Mouse (Mus musculus): ENCODE measurements around the gene Gm2075. TPM values are rescaled to one million over a fixed set of nuclear protein-coding genes. Genes with fewer than 3 reads are reported as not detected.
"Not testable (repeated sequence)": the region's sequence is repeated elsewhere in the genome, so short reads cannot be mapped to it uniquely, and the experiment has no call there.

The Gm2075 gene
- total RNA-seq (2012; rRNA removed) = not detected in 2 replicates

DNA sequence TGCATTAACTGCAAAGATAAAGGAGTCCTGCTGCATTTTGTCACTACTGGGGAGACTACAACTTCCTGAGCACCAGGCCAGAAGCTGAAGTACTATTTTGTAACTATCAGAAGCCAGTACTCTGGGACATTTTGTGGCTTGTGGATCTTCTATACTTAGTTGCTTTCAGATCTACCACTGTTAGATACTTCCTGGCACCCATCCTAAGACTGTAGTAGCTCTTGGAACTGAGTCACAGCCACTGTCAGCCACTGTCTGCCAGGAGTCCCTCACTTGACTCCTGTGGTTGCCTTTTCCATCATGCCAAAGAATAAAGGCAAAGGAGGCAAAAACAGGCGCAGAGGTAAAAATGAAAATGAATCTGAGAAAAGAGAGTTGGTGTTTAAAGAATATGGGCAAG lies at the start of gene Gm2075:
Gene Gm2075 (plus strand): TSS at position 301 of the 400 bp plus-strand sequence.
- in situ Hi-C loops (cut with MboI; ENCODE audit: low sequenced_read_pairs in 2 of 2, unreplicated experiment in 2 of 2); H3K9me3 ChIP-seq (ENCODE audit: control insufficient read depth, insufficient read depth, low read depth, low read length); H3K4me3 ChIP-seq (ENCODE audit: insufficient read depth in 1 of 2, low read depth in 1 of 2, low read length in 2 of 2, poor library complexity in 1 of 2, severe bottlenecking in 1 of 2); H3K9ac ChIP-seq (ENCODE audit: insufficient read depth, low read depth, low read length, poor library complexity, severe bottlenecking); H3K27ac ChIP-seq (ENCODE audit: insufficient read depth, low read depth, low read length, poor library complexity, severe bottlenecking); H3K4me1 ChIP-seq (ENCODE audit: control insufficient read depth in 2 of 2, insufficient read depth in 2 of 2, low read length in 2 of 2, poor library complexity in 1 of 2); H3K36me3 ChIP-seq (ENCODE audit: control insufficient read depth, insufficient read depth, low read length, poor library complexity, severe bottlenecking); DNase-seq (ENCODE audit: low read depth, low spot score): not testable (repeated sequence)

DNA sequence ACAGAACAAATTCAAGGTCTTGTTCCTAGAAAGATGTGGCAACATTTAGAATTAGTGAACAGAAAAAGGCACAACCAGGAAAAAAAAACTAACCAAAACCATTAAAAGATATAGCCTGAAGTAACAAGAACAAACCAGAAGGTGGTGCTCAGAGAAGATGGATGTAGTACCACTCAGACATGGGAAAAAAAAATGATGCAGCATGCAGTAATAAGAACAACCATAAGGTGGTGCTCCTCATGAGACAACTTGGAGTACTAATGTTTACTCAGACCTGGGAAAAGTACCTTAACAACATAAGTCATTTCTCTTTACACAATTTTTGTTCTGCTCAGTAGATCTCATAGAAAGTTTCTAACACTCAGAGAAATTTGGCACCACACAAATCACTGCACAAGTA lies 27.6 kb upstream of the Gm2075 start:
- H3K9ac ChIP-seq (ENCODE audit: insufficient read depth, low read depth, low read length, poor library complexity, severe bottlenecking); H3K36me3 ChIP-seq (ENCODE audit: control insufficient read depth, insufficient read depth, low read length, poor library complexity, severe bottlenecking); in situ Hi-C loops (cut with MboI; ENCODE audit: low sequenced_read_pairs in 2 of 2, unreplicated experiment in 2 of 2); H3K9me3 ChIP-seq (ENCODE audit: control insufficient read depth, insufficient read depth, low read depth, low read length); H3K27ac ChIP-seq (ENCODE audit: insufficient read depth, low read depth, low read length, poor library complexity, severe bottlenecking); H3K4me1 ChIP-seq (ENCODE audit: control insufficient read depth in 2 of 2, insufficient read depth in 2 of 2, low read length in 2 of 2, poor library complexity in 1 of 2); H3K4me3 ChIP-seq (ENCODE audit: insufficient read depth in 1 of 2, low read depth in 1 of 2, low read length in 2 of 2, poor library complexity in 1 of 2, severe bottlenecking in 1 of 2): not testable (repeated sequence)
- DNase-seq (ENCODE audit: low read depth, low spot score) = peak; percentile 4

DNA sequence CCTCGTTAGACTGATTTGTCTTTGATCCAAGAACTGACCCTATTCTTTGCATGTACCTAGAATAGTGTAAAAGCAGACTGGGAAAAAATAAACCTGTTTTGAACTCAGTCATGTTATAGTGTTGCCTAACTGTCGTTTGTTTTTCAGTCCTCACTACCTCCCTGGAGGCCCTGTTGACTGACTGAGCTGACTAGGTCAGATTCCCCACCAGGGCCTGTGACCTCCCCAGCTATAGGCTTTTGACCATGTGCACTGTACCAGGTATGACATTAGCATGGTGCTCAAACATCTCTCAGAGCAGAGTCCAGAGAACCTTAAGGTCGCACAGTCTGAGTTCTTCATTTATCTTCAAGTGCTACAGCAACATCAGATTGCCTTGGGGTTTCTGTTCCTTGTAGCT lies 7.5 kb upstream of the Gm2075 start:
- H3K9me3 ChIP-seq (ENCODE audit: control insufficient read depth, insufficient read depth, low read depth, low read length); H3K9ac ChIP-seq (ENCODE audit: insufficient read depth, low read depth, low read length, poor library complexity, severe bottlenecking); in situ Hi-C loops (cut with MboI; ENCODE audit: low sequenced_read_pairs in 2 of 2, unreplicated experiment in 2 of 2); H3K36me3 ChIP-seq (ENCODE audit: control insufficient read depth, insufficient read depth, low read length, poor library complexity, severe bottlenecking); DNase-seq (ENCODE audit: low read depth, low spot score); H3K4me1 ChIP-seq (ENCODE audit: control insufficient read depth in 2 of 2, insufficient read depth in 2 of 2, low read length in 2 of 2, poor library complexity in 1 of 2); H3K27ac ChIP-seq (ENCODE audit: insufficient read depth, low read depth, low read length, poor library complexity, severe bottlenecking); H3K4me3 ChIP-seq (ENCODE audit: insufficient read depth in 1 of 2, low read depth in 1 of 2, low read length in 2 of 2, poor library complexity in 1 of 2, severe bottlenecking in 1 of 2): not testable (repeated sequence)

DNA sequence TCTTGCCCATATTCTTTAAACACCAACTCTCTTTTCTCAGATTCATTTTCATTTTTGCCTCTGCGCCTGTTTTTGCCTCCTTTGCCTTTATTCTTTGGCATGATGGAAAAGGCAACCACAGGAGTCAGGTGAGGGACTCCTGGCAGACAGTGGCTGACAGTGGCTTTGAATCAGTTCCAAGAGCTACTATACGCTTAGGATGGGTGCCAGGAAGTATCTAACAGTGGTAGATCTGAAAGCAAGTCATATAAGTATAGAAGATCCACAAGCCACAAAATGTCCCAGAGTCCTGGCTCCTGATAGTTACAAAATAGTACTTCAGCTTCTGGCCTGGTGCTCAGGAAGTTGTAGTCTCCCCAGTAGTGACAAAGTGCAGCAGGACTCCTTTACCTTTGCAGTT lies 7.0 kb downstream of the Gm2075 start, which contains the start of gene Gm6803:
Gene Gm6803 (minus strand): TSS at position 101 of the 400 bp plus-strand sequence.
- DNase-seq (ENCODE audit: low read depth, low spot score); H3K27ac ChIP-seq (ENCODE audit: insufficient read depth, low read depth, low read length, poor library complexity, severe bottlenecking); H3K4me1 ChIP-seq (ENCODE audit: control insufficient read depth in 2 of 2, insufficient read depth in 2 of 2, low read length in 2 of 2, poor library complexity in 1 of 2); H3K36me3 ChIP-seq (ENCODE audit: control insufficient read depth, insufficient read depth, low read length, poor library complexity, severe bottlenecking); in situ Hi-C loops (cut with MboI; ENCODE audit: low sequenced_read_pairs in 2 of 2, unreplicated experiment in 2 of 2); H3K9me3 ChIP-seq (ENCODE audit: control insufficient read depth, insufficient read depth, low read depth, low read length); H3K9ac ChIP-seq (ENCODE audit: insufficient read depth, low read depth, low read length, poor library complexity, severe bottlenecking); H3K4me3 ChIP-seq (ENCODE audit: insufficient read depth in 1 of 2, low read depth in 1 of 2, low read length in 2 of 2, poor library complexity in 1 of 2, severe bottlenecking in 1 of 2): not testable (repeated sequence)

DNA sequence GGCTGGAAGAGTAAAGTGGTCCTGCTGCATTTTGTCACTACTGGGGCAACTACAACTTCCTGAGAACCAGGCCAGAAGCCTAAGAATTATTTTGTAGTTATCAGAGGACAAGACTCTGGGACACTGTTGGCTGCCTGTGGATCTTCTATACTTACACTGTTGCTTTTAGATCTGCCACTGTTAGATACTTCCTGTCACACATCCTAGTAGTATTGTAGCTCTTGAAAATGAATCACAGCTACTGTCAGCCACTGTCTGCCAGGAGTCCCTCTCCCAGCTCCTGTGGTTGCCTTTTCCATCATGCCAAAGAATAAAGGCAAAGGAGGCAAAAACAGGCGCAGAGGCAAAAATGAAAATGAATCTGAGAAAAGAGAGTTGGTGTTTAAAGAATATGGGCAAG lies 15.1 kb downstream of the Gm2075 start, which contains the start of gene Gm2056:
Gene Gm2056 (plus strand): TSS at position 301 of the 400 bp plus-strand sequence.
- H3K36me3 ChIP-seq (ENCODE audit: control insufficient read depth, insufficient read depth, low read length, poor library complexity, severe bottlenecking); H3K4me1 ChIP-seq (ENCODE audit: control insufficient read depth in 2 of 2, insufficient read depth in 2 of 2, low read length in 2 of 2, poor library complexity in 1 of 2); DNase-seq (ENCODE audit: low read depth, low spot score); H3K27ac ChIP-seq (ENCODE audit: insufficient read depth, low read depth, low read length, poor library complexity, severe bottlenecking); H3K9ac ChIP-seq (ENCODE audit: insufficient read depth, low read depth, low read length, poor library complexity, severe bottlenecking); H3K4me3 ChIP-seq (ENCODE audit: insufficient read depth in 1 of 2, low read depth in 1 of 2, low read length in 2 of 2, poor library complexity in 1 of 2, severe bottlenecking in 1 of 2); in situ Hi-C loops (cut with MboI; ENCODE audit: low sequenced_read_pairs in 2 of 2, unreplicated experiment in 2 of 2); H3K9me3 ChIP-seq (ENCODE audit: control insufficient read depth, insufficient read depth, low read depth, low read length): not testable (repeated sequence)

DNA sequence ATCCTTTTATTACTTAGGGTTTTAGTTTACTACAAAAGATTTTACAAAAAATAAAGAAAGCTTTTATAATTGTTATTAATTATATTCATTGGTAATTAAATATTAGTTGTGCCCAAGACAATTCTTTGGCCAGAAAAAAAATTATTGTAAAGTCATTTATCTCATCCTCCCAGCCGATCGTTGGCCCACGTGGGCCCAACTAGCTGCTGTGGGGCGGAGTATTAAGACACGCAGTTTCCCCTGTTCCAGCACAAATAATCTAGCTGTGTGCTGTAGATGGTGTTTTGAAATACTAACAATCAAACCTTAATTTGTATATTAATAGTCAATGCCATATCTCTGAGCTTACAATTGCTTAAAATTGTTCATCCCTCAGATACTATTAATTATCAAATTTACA lies 20.6 kb downstream of the Gm2075 start:
- DNase-seq (ENCODE audit: low read depth, low spot score); H3K36me3 ChIP-seq (ENCODE audit: control insufficient read depth, insufficient read depth, low read length, poor library complexity, severe bottlenecking); H3K9ac ChIP-seq (ENCODE audit: insufficient read depth, low read depth, low read length, poor library complexity, severe bottlenecking); H3K4me3 ChIP-seq (ENCODE audit: insufficient read depth in 1 of 2, low read depth in 1 of 2, low read length in 2 of 2, poor library complexity in 1 of 2, severe bottlenecking in 1 of 2); H3K27ac ChIP-seq (ENCODE audit: insufficient read depth, low read depth, low read length, poor library complexity, severe bottlenecking); in situ Hi-C loops (cut with MboI; ENCODE audit: low sequenced_read_pairs in 2 of 2, unreplicated experiment in 2 of 2); H3K9me3 ChIP-seq (ENCODE audit: control insufficient read depth, insufficient read depth, low read depth, low read length); H3K4me1 ChIP-seq (ENCODE audit: control insufficient read depth in 2 of 2, insufficient read depth in 2 of 2, low read length in 2 of 2, poor library complexity in 1 of 2): not testable (repeated sequence)

DNA sequence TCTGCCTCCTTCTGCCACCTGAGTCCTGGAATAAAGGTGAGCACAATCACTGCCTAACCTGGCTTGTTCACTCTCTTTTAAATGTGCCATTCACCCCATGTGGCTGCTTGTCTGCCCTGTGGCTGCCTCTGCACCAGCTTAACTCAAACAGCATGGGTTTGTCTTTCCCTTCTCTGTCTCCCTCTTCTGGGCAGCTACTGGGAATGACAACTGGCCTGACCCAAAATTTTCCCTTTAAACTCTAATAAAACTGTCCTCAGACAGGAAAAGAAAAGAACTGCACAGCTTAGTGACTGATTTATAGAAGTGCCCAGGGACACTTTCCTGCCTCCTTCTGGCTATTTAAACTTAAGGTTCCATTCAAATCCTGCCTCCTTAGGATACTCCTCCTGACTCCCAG lies 27.4 kb downstream of the Gm2075 start:
- in situ Hi-C loops (cut with MboI; ENCODE audit: low sequenced_read_pairs in 2 of 2, unreplicated experiment in 2 of 2); H3K4me3 ChIP-seq (ENCODE audit: insufficient read depth in 1 of 2, low read depth in 1 of 2, low read length in 2 of 2, poor library complexity in 1 of 2, severe bottlenecking in 1 of 2); H3K9me3 ChIP-seq (ENCODE audit: control insufficient read depth, insufficient read depth, low read depth, low read length); H3K27ac ChIP-seq (ENCODE audit: insufficient read depth, low read depth, low read length, poor library complexity, severe bottlenecking); DNase-seq (ENCODE audit: low read depth, low spot score); H3K4me1 ChIP-seq (ENCODE audit: control insufficient read depth in 2 of 2, insufficient read depth in 2 of 2, low read length in 2 of 2, poor library complexity in 1 of 2); H3K9ac ChIP-seq (ENCODE audit: insufficient read depth, low read depth, low read length, poor library complexity, severe bottlenecking); H3K36me3 ChIP-seq (ENCODE audit: control insufficient read depth, insufficient read depth, low read length, poor library complexity, severe bottlenecking): not testable (repeated sequence)

DNA sequence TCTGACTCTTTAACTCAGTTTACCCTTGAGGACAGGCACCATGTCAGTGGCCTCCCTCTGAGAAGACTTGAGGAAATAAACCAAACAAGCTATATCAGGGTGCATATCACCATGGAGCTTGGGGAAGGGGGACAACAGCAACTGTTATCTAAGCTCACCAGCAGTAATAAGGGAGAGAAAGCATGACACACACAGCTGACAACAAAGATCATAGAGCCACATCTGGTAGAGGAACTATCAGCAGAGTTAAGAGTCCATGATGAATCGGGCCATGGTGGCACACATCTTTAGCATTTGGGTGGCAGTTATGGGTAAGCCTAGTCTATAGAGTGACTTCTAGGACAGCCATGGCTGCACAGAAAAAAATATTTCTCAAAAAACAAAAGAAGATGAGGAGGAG lies 28.1 kb downstream of the Gm2075 start:
- H3K4me3 ChIP-seq (ENCODE audit: insufficient read depth in 1 of 2, low read depth in 1 of 2, low read length in 2 of 2, poor library complexity in 1 of 2, severe bottlenecking in 1 of 2); in situ Hi-C loops (cut with MboI; ENCODE audit: low sequenced_read_pairs in 2 of 2, unreplicated experiment in 2 of 2); H3K27ac ChIP-seq (ENCODE audit: insufficient read depth, low read depth, low read length, poor library complexity, severe bottlenecking); DNase-seq (ENCODE audit: low read depth, low spot score); H3K9ac ChIP-seq (ENCODE audit: insufficient read depth, low read depth, low read length, poor library complexity, severe bottlenecking); H3K9me3 ChIP-seq (ENCODE audit: control insufficient read depth, insufficient read depth, low read depth, low read length); H3K4me1 ChIP-seq (ENCODE audit: control insufficient read depth in 2 of 2, insufficient read depth in 2 of 2, low read length in 2 of 2, poor library complexity in 1 of 2); H3K36me3 ChIP-seq (ENCODE audit: control insufficient read depth, insufficient read depth, low read length, poor library complexity, severe bottlenecking): not testable (repeated sequence)

DNA sequence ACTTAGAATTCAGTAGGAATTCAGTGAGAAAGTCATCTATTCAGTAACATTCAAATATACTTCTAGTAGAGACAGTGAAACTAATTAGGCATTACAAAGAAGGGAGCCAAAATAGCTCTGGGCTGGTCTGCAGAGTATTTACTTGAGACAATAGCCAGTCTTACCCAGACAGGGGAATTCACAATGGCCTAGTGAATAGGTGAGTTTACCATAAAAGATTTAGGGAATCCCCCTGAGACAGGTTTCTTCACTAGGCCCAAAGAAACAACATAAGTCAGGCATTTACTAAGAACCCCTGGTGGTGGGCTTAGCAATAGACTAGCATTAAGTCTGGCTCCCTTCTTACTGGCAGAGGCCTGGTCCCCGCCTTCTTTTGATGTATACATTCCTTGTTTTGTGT lies 33.6 kb downstream of the Gm2075 start:
- in situ Hi-C loops (cut with MboI; ENCODE audit: low sequenced_read_pairs in 2 of 2, unreplicated experiment in 2 of 2); H3K4me1 ChIP-seq (ENCODE audit: control insufficient read depth in 2 of 2, insufficient read depth in 2 of 2, low read length in 2 of 2, poor library complexity in 1 of 2); H3K4me3 ChIP-seq (ENCODE audit: insufficient read depth in 1 of 2, low read depth in 1 of 2, low read length in 2 of 2, poor library complexity in 1 of 2, severe bottlenecking in 1 of 2); H3K9ac ChIP-seq (ENCODE audit: insufficient read depth, low read depth, low read length, poor library complexity, severe bottlenecking); H3K9me3 ChIP-seq (ENCODE audit: control insufficient read depth, insufficient read depth, low read depth, low read length); H3K36me3 ChIP-seq (ENCODE audit: control insufficient read depth, insufficient read depth, low read length, poor library complexity, severe bottlenecking): not testable (repeated sequence)
- DNase-seq (ENCODE audit: low read depth, low spot score) = peak; percentile 47
- peak overlapping the region; percentile 82; the same call in 1 of the 2 replicates for H3K27ac ChIP-seq (ENCODE audit: insufficient read depth, low read depth, low read length, poor library complexity, severe bottlenecking)
